Mouse (Mus musculus) urinary bladder, adult 18-20 months (tissue): ENCODE results near the gene Atp8b5.

Experiments used
- DNase-seq, 2 experiments: peaks; one replicate each; pipeline ENCODE4 v3.0.0; 2022; ENCODE audit warnings: low spot score in 2 of 2, mixed read lengths in 2 of 2

Atp8b5 gene

GRCm38 (mm10) chr4:43414761-43415160 lies 147.8 kb downstream of the Atp8b5 start:
- DNase-seq: no peak

DNA sequence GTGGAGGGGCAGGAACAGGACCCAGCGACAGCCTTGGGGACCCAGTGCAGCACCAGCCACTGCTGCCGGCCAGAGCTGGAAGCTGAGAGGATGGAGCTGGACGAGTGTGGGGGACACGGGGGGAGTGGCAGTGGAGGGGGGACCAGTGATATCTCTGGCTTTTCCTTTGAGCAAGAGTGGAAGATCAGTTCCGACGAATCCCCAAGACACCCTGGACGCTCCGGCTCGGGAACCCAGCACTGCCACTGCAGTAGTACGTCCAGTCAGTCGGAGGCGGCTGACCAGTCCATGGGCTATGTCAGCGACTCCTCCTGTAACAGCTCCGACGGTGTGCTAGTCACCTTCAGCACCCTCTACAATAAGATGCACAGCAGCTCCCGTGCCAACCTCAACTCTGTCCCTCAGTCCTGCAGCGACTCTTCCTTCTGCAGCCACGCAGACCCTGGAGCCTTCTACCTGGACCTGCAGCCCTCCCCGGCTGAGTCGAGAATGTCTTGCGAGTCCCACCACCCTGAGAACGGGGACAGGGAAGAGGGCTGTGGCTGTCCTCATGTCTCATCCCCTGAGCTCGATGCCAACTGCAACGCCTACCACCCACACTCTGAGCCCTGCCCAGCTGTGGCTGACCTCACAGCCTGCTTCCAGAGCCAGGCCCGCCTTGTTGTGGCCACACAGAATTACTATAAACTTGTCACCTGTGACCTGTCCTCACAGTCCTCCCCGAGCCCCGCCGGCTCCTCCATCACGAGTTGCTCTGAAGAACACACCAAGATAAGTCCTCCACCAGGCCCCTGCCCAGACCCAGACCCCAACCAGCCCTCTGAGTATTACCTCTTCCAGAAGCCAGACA lies 148.5 kb downstream of the Atp8b5 start:
- DNase-seq: no peak

DNA sequence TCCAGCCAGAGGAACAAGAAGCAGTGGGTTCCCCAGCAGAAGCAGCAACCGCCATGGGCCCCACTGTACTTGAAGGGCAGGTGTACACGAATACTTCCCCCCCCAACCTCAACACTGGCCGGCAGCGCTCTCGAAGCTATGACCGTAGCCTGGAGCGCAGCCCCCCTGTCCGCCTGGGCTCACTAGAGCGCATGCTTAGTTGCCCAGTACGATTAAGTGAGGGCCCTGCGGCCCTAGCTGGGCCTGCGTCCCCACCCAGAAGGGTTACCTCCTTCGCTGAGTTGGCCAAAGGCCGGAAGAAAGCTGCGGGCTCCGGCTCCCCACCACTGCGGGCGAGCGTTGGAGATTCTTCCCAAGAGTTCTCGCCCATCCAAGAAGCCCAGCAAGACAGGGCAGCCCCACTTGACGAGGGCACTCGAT lies 149.1 kb downstream of the Atp8b5 start:
- no peak for DNase-seq

GRCm38 (mm10) chr4:43417269-43418062 lies 150.5 kb downstream of the Atp8b5 start:
- DNase-seq: no peak

GRCm38 (mm10) chr4:43418450-43418849 lies 151.5 kb downstream of the Atp8b5 start:
- no peak for DNase-seq

GRCm38 (mm10) chr4:43418973-43419656 lies 152.2 kb downstream of the Atp8b5 start:
- no peak for DNase-seq

GRCm38 (mm10) chr4:43419801-43420281 lies 152.9 kb downstream of the Atp8b5 start:
- no peak for DNase-seq

GRCm38 (mm10) chr4:43420305-43420704 lies 153.3 kb downstream of the Atp8b5 start:
- DNase-seq: peak; percentile 59 to 62

DNA sequence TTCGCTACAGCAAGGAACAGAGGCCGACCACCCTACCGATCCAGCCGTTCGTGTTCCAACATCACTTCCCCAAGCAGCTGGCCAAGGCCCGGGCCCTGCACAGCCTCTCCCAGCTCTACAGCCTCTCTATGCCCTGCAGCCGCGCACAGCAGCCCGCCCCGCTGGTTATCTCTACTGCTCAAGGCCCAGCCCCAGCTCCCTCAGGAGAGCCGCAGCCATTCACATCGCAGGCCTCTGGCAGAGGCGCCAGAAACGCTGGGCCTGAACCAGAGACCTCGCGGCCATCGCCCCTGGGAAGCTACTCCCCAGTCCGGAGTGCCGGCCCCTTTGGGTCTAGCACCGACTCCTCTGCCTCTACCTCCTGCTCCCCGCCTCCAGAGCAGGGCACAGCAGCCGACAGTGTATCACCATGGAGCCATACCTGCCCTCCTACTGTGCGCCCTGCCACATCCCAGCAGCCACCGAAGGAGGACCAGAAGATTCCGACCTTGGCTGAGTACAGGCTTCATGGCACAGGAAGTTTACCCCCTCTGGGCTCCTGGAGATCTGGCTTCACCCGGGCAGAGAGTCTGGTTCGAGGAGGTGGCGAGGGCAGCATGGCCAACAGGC lies 154.8 kb downstream of the Atp8b5 start:
- DNase-seq: no peak
